Mouse (Mus musculus): Measurements from ENCODE around the gene Kremen1. TPM values are rescaled to one million over a fixed set of nuclear protein-coding genes. Genes with fewer than 3 reads are reported as not detected.

The Kremen1 gene
- polyA plus RNA-seq, 1 experiment from 2014 or later, result 4.8 TPM

- 17% methylated on average over 5 of the region's 5 CpGs for WGBS
- H3K27ac ChIP-seq (ENCODE audit: low read depth, low read length), result no peak overlapping the region
- no peak overlapping the region for H3K4me2 ChIP-seq (ENCODE audit: low read length)
- H3K36me3 ChIP-seq (ENCODE audit: control insufficient read depth, insufficient read depth, low read length), result no peaks in the 10 kb centered on the region
- no peak for ATAC-seq
- H3K27me3 ChIP-seq (replicated peaks; ENCODE audit: control insufficient read depth, insufficient read depth, low read length), result no peaks in the 10 kb centered on the region
- H3K9me3 ChIP-seq (ENCODE audit: control insufficient read depth, low read length), result no peaks in the 10 kb centered on the region
- H3K4me3 ChIP-seq (ENCODE audit: low read length), result no peak overlapping the region
- peaks cover 3% of the 10 kb centered on the region; the same call in 1 of the 2 replicates for H3K4me1 ChIP-seq (ENCODE audit: control insufficient read depth, insufficient read depth, low read depth, low read length)
- no peak overlapping the region for H3K9ac ChIP-seq (ENCODE audit: low read depth, low read length)
Measured at GRCm38 (mm10) chr11:5290691-5291090, 29.3 kb upstream of the Kremen1 start.

DNA sequence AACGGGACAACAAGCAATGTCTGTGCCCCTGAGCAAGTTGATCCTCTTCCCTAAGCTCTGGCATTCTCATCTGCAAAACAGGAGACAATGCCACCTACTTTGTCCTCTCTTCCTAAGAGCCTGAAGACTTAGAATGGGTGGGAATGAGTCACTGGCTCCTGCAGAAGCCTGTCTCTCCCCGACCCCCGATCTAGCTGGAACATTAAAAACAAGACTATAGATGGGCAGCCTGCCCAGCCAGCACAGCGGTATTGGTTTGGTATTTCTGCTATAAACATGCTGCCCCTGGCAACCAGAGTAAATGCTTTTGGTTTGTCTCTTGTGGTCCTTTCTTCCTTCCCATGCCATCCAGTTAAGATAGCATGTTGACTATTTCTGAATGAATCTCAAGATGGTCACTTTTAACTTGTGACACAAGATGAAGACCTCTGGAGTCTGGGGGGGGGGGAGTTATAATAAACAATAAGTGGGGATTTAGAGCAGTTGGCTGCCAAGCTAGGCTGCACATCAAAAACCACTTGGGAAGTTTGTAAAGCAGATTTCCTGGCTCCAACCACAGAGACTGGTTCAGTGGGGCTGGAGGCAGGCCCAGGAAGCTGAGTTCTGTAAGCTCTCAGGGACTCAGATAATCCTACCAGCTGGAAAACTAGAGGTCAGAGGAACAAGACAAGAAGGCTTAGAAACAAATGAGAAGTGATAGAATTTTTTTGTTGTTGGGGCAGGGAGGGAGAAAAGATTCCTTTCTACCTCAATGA is 28.6 kb upstream of the Kremen1 start:
- Histone ChIP-seq H3K4me3 (ENCODE audit: low read length) (no peak overlapping the region), H3K9ac (ENCODE audit: low read depth, low read length) (no peak overlapping the region), H3K27me3 (replicated peaks; ENCODE audit: control insufficient read depth, insufficient read depth, low read length) (no peaks in the 10 kb centered on the region), H3K4me1 (ENCODE audit: control insufficient read depth, insufficient read depth, low read depth, low read length) (peaks cover 3% of the 10 kb centered on the region; the same call in 1 of the 2 replicates), H3K36me3 (ENCODE audit: control insufficient read depth, insufficient read depth, low read length) (0 out of 2 replicates have a peak, but pooled peaks cover 2% of the 10 kb centered on the region), H3K27ac (ENCODE audit: low read depth, low read length) (no peak overlapping the region; the same call in 1 of the 2 replicates), H3K9me3 (ENCODE audit: control insufficient read depth, low read length) (no peaks in the 10 kb centered on the region), H3K4me2 (ENCODE audit: low read length) (no peak overlapping the region)
- ATAC-seq, result 0 out of 2 replicates have a peak, but pooled peaks have one; percentile 30
- 59% methylated on average over 4 of the region's 4 CpGs for WGBS

DNA sequence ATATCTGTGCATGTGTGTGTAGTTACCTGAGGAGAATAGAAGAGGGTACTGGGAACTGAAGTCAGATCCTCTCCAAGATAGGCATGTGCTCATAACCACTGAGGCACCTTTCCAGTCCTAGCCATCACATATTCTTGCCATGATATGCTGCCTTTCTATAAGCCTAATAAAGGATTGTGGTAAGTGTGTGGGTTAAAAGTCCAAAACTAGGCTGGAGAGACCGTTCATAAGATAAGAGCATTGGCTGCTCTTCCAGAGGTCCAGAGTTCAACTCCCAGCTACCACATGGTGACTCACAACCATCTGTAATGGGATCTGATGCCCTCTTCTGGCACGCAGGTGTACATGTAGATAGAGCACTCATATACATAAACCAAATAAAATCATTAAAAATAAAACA is 22.6 kb upstream of the Kremen1 start:
- H3K9me3 ChIP-seq (ENCODE audit: control insufficient read depth, low read length), result no peaks in the 10 kb centered on the region
- no peak overlapping the region for H3K4me3 ChIP-seq (ENCODE audit: low read length)
- H3K4me1 ChIP-seq (ENCODE audit: control insufficient read depth, insufficient read depth, low read depth, low read length), result no peaks in the 10 kb centered on the region
- no peak for ATAC-seq
- WGBS, result 100% methylated on average over 2 of the region's 2 CpGs
- no peak overlapping the region for H3K9ac ChIP-seq (ENCODE audit: low read depth, low read length)
- no peaks in the 10 kb centered on the region for H3K27me3 ChIP-seq (replicated peaks; ENCODE audit: control insufficient read depth, insufficient read depth, low read length)
- peaks cover 9% of the 10 kb centered on the region; the same call in 1 of the 2 replicates for H3K36me3 ChIP-seq (ENCODE audit: control insufficient read depth, insufficient read depth, low read length)
- H3K27ac ChIP-seq (ENCODE audit: low read depth, low read length), result no peak overlapping the region
- H3K4me2 ChIP-seq (ENCODE audit: low read length), result no peak overlapping the region

GRCm38 (mm10) chr11:5280932-5281331 is 19.6 kb upstream of the Kremen1 start:
- Histone ChIP-seq H3K36me3 (ENCODE audit: control insufficient read depth, insufficient read depth, low read length) (peaks cover 9% of the 10 kb centered on the region; the same call in 1 of the 2 replicates), H3K9ac (ENCODE audit: low read depth, low read length) (no peak overlapping the region), H3K9me3 (ENCODE audit: control insufficient read depth, low read length) (no peaks in the 10 kb centered on the region), H3K27me3 (replicated peaks; ENCODE audit: control insufficient read depth, insufficient read depth, low read length) (no peaks in the 10 kb centered on the region), H3K4me1 (ENCODE audit: control insufficient read depth, insufficient read depth, low read depth, low read length) (no peaks in the 10 kb centered on the region), H3K4me3 (ENCODE audit: low read length) (no peak overlapping the region), H3K4me2 (ENCODE audit: low read length) (no peak overlapping the region), H3K27ac (ENCODE audit: low read depth, low read length) (no peak overlapping the region)
- peak; percentile 42; the same call in 1 of the 2 replicates for ATAC-seq
- WGBS, result 75% methylated on average over 7 of the region's 7 CpGs

GRCm38 (mm10) chr11:5278463-5278862 is 17.1 kb upstream of the Kremen1 start:
- no peak for ATAC-seq
- H3K27ac ChIP-seq (ENCODE audit: low read depth, low read length), result no peak overlapping the region
- no peaks in the 10 kb centered on the region for H3K9me3 ChIP-seq (ENCODE audit: control insufficient read depth, low read length)
- H3K36me3 ChIP-seq (ENCODE audit: control insufficient read depth, insufficient read depth, low read length), result peaks cover 4% of the 10 kb centered on the region; the same call in 1 of the 2 replicates
- H3K4me2 ChIP-seq (ENCODE audit: low read length), result no peak overlapping the region
- H3K9ac ChIP-seq (ENCODE audit: low read depth, low read length), result no peak overlapping the region
- H3K4me3 ChIP-seq (ENCODE audit: low read length), result no peak overlapping the region
- no peaks in the 10 kb centered on the region for H3K27me3 ChIP-seq (replicated peaks; ENCODE audit: control insufficient read depth, insufficient read depth, low read length)
- WGBS, result 72% methylated on average over 2 of the region's 2 CpGs
- H3K4me1 ChIP-seq (ENCODE audit: control insufficient read depth, insufficient read depth, low read depth, low read length), result no peaks in the 10 kb centered on the region

GRCm38 (mm10) chr11:5277307-5277971 is 16.1 kb upstream of the Kremen1 start:
- WGBS, result 52% methylated on average over 5 of the region's 5 CpGs
- no peaks in the 10 kb centered on the region for H3K27me3 ChIP-seq (replicated peaks; ENCODE audit: control insufficient read depth, insufficient read depth, low read length)
- no peaks in the 10 kb centered on the region for H3K9me3 ChIP-seq (ENCODE audit: control insufficient read depth, low read length)
- H3K27ac ChIP-seq (ENCODE audit: low read depth, low read length), result no peak overlapping the region
- no peak for ATAC-seq
- H3K4me2 ChIP-seq (ENCODE audit: low read length), result no peak overlapping the region
- H3K36me3 ChIP-seq (ENCODE audit: control insufficient read depth, insufficient read depth, low read length), result peaks cover 4% of the 10 kb centered on the region; the same call in 1 of the 2 replicates
- no peak overlapping the region for H3K9ac ChIP-seq (ENCODE audit: low read depth, low read length)
- H3K4me3 ChIP-seq (ENCODE audit: low read length), result no peak overlapping the region
- H3K4me1 ChIP-seq (ENCODE audit: control insufficient read depth, insufficient read depth, low read depth, low read length), result no peaks in the 10 kb centered on the region

- H3K9ac ChIP-seq (ENCODE audit: low read depth, low read length), result no peak overlapping the region
- H3K4me2 ChIP-seq (ENCODE audit: low read length), result no peak overlapping the region
- no peak overlapping the region for H3K27ac ChIP-seq (ENCODE audit: low read depth, low read length)
- peaks cover 3% of the 10 kb centered on the region; the same call in 1 of the 2 replicates for H3K4me1 ChIP-seq (ENCODE audit: control insufficient read depth, insufficient read depth, low read depth, low read length)
- no peaks in the 10 kb centered on the region for H3K36me3 ChIP-seq (ENCODE audit: control insufficient read depth, insufficient read depth, low read length)
- H3K4me3 ChIP-seq (ENCODE audit: low read length), result no peak overlapping the region
- no peaks in the 10 kb centered on the region for H3K27me3 ChIP-seq (replicated peaks; ENCODE audit: control insufficient read depth, insufficient read depth, low read length)
- ATAC-seq, result no peak
- H3K9me3 ChIP-seq (ENCODE audit: control insufficient read depth, low read length), result no peaks in the 10 kb centered on the region
- WGBS, result 80% methylated on average over 4 of the region's 4 CpGs
Measured at GRCm38 (mm10) chr11:5275216-5275615, 13.9 kb upstream of the Kremen1 start.

DNA sequence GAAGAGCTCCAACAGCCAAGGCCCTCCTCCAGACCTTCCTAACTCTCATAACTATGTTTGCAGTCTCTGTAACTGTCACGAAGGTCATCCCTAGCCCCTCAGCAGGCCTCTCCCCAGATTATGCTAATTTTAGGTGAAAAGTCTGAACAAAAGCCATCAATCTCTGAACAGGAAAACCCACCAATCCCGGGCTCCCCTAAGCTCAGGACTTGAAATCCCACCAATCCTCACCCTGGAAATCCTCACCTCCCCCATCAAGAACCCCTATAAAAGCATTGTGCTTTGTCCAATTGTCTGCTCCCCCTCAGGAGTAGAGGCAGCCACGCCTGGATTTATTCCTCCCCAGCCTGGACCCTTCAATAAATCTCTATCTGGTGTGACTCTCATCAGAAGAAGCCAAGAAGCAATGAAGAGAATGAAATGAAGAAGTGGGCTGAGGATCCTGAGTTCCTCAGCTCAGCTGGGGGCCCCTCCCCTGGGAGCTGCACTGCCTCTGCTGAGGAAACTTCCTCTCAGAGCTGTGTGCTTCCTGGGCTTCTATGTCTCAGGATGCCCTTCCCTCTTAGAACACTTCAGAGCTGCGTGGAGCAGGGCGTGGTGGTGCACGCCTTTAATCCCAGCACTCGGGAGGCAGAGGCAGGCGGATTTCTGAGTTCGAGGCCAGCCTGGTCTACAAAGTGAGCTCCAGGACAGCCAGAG is 11.3 kb upstream of the Kremen1 start:
- ATAC-seq, result 0 out of 2 replicates have a peak, but pooled peaks have one; percentile 27
- Histone ChIP-seq H3K36me3 (ENCODE audit: control insufficient read depth, insufficient read depth, low read length) (no peaks in the 10 kb centered on the region), H3K4me1 (ENCODE audit: control insufficient read depth, insufficient read depth, low read depth, low read length) (peaks cover 3% of the 10 kb centered on the region; the same call in 1 of the 2 replicates), H3K27ac (ENCODE audit: low read depth, low read length) (no peak overlapping the region), H3K4me2 (ENCODE audit: low read length) (no peak overlapping the region), H3K27me3 (replicated peaks; ENCODE audit: control insufficient read depth, insufficient read depth, low read length) (no peaks in the 10 kb centered on the region), H3K4me3 (ENCODE audit: low read length) (no peak overlapping the region), H3K9me3 (ENCODE audit: control insufficient read depth, low read length) (no peaks in the 10 kb centered on the region), H3K9ac (ENCODE audit: low read depth, low read length) (no peak overlapping the region)
- WGBS, result 81% methylated on average over 9 of the region's 9 CpGs

- Histone ChIP-seq H3K27me3 (replicated peaks; ENCODE audit: control insufficient read depth, insufficient read depth, low read length) (no peaks in the 10 kb centered on the region), H3K4me2 (ENCODE audit: low read length) (no peak overlapping the region), H3K9ac (ENCODE audit: low read depth, low read length) (no peak overlapping the region), H3K27ac (ENCODE audit: low read depth, low read length) (no peak overlapping the region), H3K4me1 (ENCODE audit: control insufficient read depth, insufficient read depth, low read depth, low read length) (peaks cover 3% of the 10 kb centered on the region; the same call in 1 of the 2 replicates), H3K9me3 (ENCODE audit: control insufficient read depth, low read length) (no peaks in the 10 kb centered on the region), H3K4me3 (ENCODE audit: low read length) (no peak overlapping the region), H3K36me3 (ENCODE audit: control insufficient read depth, insufficient read depth, low read length) (no peaks in the 10 kb centered on the region)
- ATAC-seq, result no peak
- WGBS, result 55% methylated on average over 4 of the region's 4 CpGs
Measured at GRCm38 (mm10) chr11:5272066-5272360, 10.7 kb upstream of the Kremen1 start.
